Mouse (Mus musculus): Measurements from ENCODE around the gene Ctdspl2. TPM values are rescaled to one million over a fixed set of nuclear protein-coding genes. Genes with fewer than 3 reads are reported as not detected.

Ctdspl2 gene
- 19.4 and 27.9 TPM in 2 replicates for total RNA-seq (2023)

GRCm38 (mm10) chr2:121955765-121956223 lies at the start of gene Ctdspl2, which contains the start of gene Mageb3:
Ctdspl2 (plus strand) TSS chr2:121956001.
Mageb3 (minus strand) TSS chr2:121956092.

GRCm38 (mm10) chr2:122027862-122028755 lies 72.3 kb downstream of the Ctdspl2 start, which contains the start of gene Eif3j1:
Eif3j1 (plus strand) TSS chr2:122028546.

Other genes starting within 250 kb of the Ctdspl2 start
- not detected in 2 replicates for gene Frmd5, start 148.9 kb upstream of the Ctdspl2 start, total RNA-seq (2023)
- gene Casc4, start 89.0 kb upstream of the Ctdspl2 start, total RNA-seq (2023) = 0.51 and 0.73 TPM in 2 replicates
- gene Mageb3, start 91 bp downstream of the Ctdspl2 start, total RNA-seq (2023) = not detected in 2 replicates
- 17.3 and 24.2 TPM in 2 replicates for gene Eif3j1, start 72.5 kb downstream of the Ctdspl2 start, total RNA-seq (2023)
- 23.6 and 33.1 TPM in 2 replicates for gene Spg11, start 162.4 kb downstream of the Ctdspl2 start, total RNA-seq (2023)
- 620 and 1,063 TPM in 2 replicates for gene B2m, start 191.7 kb downstream of the Ctdspl2 start, total RNA-seq (2023)
- 0.44 TPM in 1 of 2 replicates, not detected in the other for gene Trim69, start 204.7 kb downstream of the Ctdspl2 start, total RNA-seq (2023)
- gene Patl2, start 230.2 kb downstream of the Ctdspl2 start, total RNA-seq (2023) = not detected in 2 replicates
- not detected in 2 replicates for gene Terb2, start 230.3 kb downstream of the Ctdspl2 start, total RNA-seq (2023)